Mouse (Mus musculus) liver, adult (tissue): ENCODE data around the gene Rfc4.

ENCODE experiments used
- GATA4 ChIP-seq: IDR thresholded peaks from 2 replicates; pipeline ENCODE4 v1.6.1; 2014; ENCODE audit warnings: mild to moderate bottlenecking, low read length; ENCODE audit not compliant: insufficient replicate concordance

Rfc4 gene

GRCm38 (mm10) chr16:23113903-23114302, 13.6 kb downstream of the Rfc4 start:
- no peak for TF ChIP-seq GATA4

GRCm38 (mm10) chr16:23112861-23113435, 14.6 kb downstream of the Rfc4 start:
- TF ChIP-seq GATA4: no peak

GRCm38 (mm10) chr16:23112348-23112747, 15.2 kb downstream of the Rfc4 start:
- TF ChIP-seq GATA4: no peak

GRCm38 (mm10) chr16:23109350-23110280, 17.9 kb downstream of the Rfc4 start:
- no peak for TF ChIP-seq GATA4

GRCm38 (mm10) chr16:23108943-23109342, 18.6 kb downstream of the Rfc4 start:
- TF ChIP-seq GATA4: no peak

GRCm38 (mm10) chr16:23107946-23108759, 19.4 kb downstream of the Rfc4 start:
- TF ChIP-seq GATA4: no peak

- TF ChIP-seq GATA4: peak; percentile 53; the same call in 1 of the 2 replicates
Observed at GRCm38 (mm10) chr16:23107231-23107942, 20.1 kb downstream of the Rfc4 start, which contains the start of gene Eif4a2. Gene Eif4a2 (plus strand): TSS chr16:23107444.

- no peak for TF ChIP-seq GATA4
Observed at GRCm38 (mm10) chr16:23106121-23106520, 21.4 kb downstream of the Rfc4 start.

GRCm38 (mm10) chr16:23103841-23104240, 23.7 kb downstream of the Rfc4 start:
- TF ChIP-seq GATA4: no peak

- TF ChIP-seq GATA4: no peak
Observed at GRCm38 (mm10) chr16:23103038-23103745, 24.3 kb downstream of the Rfc4 start.

- no peak for TF ChIP-seq GATA4
Observed at GRCm38 (mm10) chr16:23102340-23103037, 25.0 kb downstream of the Rfc4 start.

GRCm38 (mm10) chr16:23100613-23101012, 26.9 kb downstream of the Rfc4 start:
- no peak for TF ChIP-seq GATA4

GRCm38 (mm10) chr16:23100099-23100575, 27.4 kb downstream of the Rfc4 start:
- no peak for TF ChIP-seq GATA4
